Mouse (Mus musculus) cerebellum, adult 18-20 months (tissue): ENCODE measurements around the gene Cd24a.

ENCODE experiments used
- DNase-seq, 2 experiments: peaks; one replicate each; pipeline ENCODE4 v3.0.0; 2021

The Cd24a gene

GRCm38 (mm10) chr10:43577997-43578331 is at the start of gene Cd24a:
Cd24a (plus strand) TSS chr10:43578284.
- DNase-seq, result no peak

DNA sequence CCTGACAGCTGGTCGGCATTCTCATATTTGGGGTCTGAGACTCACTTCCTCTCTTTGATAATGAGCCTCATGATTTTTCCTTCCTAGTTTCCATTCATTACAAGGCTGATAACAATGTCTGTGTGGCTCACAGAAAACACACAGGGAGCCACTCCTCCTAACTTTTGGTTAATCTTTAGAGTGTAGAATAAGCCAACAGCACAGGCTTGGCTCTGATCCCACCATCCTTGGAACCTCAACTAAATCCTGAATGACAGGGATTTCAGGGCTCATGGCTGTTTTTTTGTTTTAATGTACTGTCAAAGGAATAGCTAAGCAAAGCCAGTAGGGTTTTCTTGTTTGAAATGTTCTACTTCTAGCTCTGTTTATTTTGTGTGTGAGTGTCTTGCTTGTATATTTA is 43.7 kb upstream of the Cd24a start:
- no peak for DNase-seq

GRCm38 (mm10) chr10:43537652-43538051 is 40.4 kb upstream of the Cd24a start:
- no peak for DNase-seq

GRCm38 (mm10) chr10:43538831-43539230 is 39.3 kb upstream of the Cd24a start:
- DNase-seq, result no peak

DNA sequence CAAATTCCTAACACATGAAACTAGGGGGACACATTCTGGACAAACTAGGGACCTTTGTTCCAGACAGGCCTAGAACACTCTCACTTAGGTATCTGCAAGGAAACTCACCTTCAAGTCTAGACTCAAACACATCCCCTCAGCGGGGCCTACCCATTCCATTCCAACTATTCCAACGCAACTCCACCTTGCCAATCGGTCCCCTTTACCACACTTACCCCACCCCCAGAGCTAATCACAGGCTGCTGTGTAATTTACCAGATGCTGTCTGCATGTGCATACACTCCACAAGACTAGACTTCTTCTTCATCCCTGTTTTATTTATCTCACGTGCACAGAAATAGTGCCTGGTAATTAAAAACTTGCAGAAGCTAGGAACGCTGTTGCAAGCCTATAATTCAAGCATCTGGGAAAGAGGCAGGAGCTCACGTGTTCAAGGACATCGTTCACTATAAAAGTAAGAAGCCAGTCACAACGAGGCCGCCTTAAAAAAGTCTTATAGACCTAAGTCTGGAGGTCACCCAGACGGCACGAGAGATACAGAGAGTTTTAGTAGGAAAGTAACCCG is 38.3 kb upstream of the Cd24a start:
- no peak for DNase-seq

- peak; percentile 96 to 99 for DNase-seq
These were observed 37.5 kb upstream of the Cd24a start, which contains the start of gene 1700021F05Rik for GRCm38 (mm10) chr10:43540442-43541152. 1700021F05Rik (minus strand) TSS chr10:43540994.

DNA sequence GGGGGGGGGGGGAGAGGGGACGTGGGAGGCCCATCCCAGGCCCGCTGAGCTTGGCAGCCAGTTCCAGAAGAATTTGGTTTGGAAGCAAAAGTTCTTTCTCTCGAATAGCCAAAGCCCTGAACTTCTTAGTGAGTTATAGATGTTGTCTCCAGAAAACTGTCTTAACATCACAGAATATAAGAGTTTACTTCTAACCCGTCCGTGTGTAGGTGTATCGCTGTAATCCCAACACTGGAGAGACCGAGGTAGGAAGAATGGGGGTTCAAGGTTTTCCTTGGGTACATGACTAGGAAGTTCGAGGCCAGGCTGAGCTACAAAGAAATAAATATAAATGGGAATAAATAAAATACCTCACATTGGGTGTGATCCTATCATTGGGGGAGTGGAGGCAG is 36.9 kb upstream of the Cd24a start:
- DNase-seq, result no peak

DNA sequence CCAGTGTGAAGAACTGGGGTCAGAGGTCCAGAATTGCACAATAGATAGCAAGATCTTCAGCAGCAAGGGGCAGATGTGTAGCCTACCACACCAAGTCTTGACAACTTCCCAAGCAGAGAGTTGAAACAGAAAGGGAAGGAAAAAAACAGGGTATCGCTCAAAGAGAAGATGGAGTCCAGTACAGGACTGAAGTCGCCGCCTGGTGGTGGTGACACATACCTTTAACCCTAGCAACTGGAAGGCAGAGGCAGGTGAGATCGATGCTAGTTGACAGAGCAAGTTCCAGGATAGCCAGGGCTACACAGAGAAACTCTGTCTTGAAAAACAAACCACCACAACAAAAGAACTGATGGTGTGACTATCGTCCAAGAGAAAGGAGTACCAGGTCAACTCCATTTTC is 28.7 kb upstream of the Cd24a start:
- no peak for DNase-seq

DNA sequence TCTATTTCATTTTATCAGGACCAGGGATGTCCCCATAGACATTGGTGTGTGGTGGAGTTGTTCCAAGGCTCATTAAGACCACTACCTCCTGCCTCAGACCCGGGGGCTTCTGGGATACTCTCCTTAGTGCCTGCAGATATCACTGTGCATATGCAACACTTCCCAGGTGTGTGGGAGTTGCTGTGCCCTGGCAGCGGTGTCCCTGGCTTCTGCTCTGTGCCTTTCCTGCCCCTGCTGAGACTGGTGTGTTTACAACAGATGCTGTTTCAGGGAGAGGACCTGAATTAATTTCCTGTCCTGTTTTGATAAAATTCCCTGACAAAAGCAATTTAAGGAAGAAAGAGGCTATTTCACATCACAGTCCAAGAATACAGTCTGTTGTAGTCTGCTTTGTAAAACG is 27.2 kb upstream of the Cd24a start:
- DNase-seq, result no peak

GRCm38 (mm10) chr10:43551388-43551787 is 26.7 kb upstream of the Cd24a start:
- DNase-seq, result no peak

GRCm38 (mm10) chr10:43557630-43558165 is 20.4 kb upstream of the Cd24a start:
- DNase-seq, result no peak

DNA sequence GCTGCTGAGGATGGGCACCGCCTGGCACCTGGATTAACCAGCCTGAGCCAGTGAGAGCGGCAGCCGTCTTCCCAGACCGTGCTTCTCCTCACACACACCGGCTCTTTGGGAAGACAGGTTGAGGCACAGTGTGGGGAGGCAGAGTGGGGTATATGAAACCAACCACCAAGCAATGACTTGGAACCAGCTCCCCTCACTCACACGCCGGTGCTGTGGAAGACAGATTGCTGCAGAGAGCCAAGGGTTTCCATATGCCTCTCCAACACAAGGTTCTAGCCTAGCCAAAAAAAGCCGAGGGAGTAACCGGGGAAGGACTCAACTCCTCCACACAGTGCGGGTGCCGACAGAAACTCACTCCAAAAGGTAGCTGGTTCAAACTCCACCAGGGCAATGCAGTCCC is 18.8 kb upstream of the Cd24a start:
- DNase-seq, result no peak

GRCm38 (mm10) chr10:43560765-43561164 is 17.3 kb upstream of the Cd24a start:
- no peak for DNase-seq

DNA sequence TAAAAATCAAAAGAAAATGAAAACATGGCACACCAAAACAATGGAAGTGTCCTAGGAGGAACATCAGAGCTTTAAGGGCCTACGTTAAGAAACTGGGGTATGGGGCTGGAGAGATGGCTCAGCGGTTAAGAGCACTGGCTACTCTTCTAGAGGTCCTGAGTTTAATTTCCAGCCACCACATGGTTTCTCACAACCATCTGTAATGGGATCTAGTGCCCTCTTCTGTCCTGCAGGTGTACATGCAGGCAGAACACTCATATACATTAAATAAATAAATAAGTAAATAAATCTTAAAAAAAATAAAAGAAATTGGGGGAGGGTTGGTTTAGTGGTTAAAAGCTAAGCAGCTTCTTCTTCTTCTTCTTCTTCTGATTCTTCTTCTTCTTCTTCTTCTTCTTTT is 16.8 kb upstream of the Cd24a start:
- DNase-seq, result no peak

DNA sequence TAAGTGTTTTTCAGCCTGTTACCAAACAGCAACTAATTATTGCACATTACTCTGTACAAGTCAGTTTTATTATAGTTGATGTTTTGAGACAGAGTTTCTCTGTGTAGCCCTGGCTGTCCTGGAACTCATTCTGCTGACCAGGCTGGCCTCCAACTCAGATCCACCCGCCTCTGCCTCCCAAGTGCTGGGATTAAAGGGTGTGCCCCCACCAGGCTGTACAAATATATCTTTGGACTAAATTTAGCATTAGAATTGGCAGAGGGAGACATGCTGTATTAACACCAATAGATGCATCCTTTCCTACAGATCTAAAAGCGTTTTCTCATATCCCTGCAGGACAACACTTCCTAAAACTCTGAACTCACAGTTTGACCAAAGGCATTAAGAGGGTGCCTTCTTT is 3.7 kb upstream of the Cd24a start:
- no peak for DNase-seq

- DNase-seq, result peak; percentile 62 to 76
These were observed 3.1 kb upstream of the Cd24a start for GRCm38 (mm10) chr10:43574956-43575355.

GRCm38 (mm10) chr10:43577299-43577996 is 636 bp upstream of the Cd24a start:
- DNase-seq, result no peak

DNA sequence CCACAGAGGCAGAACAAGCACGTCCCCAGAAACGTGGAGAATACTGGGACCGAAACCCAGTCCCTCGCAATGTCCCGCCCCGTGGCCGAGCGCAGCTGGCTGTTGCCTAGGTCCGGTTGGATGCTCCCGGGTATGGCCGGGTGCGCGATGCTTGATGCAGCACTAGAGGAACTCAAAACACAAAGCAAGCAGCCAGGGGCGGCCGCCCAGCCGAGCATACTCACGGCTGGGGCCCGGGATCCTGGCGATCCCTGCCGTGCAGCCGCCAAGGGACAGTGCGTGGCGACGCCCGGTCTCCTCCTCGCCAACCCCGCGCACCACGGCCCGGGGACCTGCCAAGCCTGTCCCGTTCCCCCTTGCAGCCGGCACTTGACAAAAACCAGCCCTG is 276 bp downstream of the Cd24a start:
- no peak for DNase-seq

DNA sequence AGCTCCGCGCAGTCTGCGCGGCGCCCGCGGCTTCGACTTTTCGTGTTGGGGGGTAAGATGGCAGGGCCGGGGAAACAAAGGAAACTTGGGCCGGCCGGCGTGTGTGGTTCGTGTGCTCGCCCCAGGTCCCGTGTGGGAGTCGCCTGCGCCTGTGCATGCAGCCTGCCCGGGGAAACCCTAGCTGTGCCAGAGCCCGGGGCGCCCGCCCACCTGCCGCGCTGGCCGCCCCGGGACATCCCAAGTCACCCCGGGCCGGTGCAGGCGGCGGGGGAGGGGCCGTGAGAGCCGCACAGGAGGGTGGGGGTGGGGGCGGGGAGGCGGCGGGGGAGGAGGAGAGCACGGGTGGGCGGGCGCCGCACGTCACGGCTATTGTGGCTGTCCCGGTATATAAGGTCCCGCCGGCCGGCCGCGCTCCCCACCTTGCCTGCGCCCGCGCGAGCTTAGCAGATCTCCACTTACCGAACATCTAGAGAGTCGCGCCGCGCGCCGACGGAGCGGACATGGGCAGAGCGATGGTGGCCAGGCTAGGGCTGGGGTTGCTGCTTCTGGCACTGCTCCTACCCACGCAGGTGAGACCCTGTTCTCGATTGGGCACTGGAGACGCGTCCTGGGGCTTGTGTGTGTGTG is 783 bp downstream of the Cd24a start:
- no peak for DNase-seq

DNA sequence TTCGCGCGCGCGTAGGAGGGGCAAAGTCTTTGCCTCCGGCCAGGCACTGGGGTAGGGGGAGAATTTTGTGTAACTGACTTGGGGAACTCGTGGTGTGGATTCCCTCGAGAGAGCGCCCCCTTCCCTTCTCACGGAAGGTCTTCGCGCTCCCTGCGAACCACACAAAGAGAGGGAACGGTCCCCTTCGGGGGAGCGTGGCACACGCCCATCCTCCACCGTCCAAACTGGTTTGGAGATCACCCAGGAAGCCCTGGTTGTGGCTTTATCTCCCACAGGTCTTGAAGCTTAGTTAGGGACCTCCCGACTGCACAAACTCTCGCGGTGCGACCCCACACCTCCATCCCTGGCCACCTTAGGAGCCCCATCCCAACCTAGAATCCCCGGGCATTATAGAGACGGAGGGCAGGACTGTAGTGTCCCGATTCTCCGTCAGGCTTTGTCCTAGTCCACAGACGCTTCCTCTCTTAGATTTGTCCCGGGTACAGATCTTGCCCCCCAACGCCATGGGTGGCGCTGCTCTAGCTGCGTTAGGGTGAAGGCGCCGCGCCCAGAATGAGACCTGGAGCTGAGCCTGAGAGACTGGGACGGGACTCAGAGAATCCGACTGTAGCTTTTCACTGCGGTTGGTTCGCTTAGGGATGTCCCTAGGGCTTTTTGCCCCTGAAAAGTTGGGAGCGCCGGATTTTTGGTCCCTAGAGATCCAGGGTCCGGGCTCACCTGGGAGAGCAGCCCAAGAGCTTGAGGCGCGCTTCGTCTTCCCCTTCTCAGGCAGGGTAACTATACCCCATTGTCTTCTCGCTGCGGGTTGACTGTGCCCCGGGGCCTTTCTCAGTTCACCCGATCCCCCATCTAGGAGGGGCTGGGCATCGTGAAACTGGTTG is 1.5 kb downstream of the Cd24a start:
- no peak for DNase-seq

GRCm38 (mm10) chr10:43580649-43581078 is 2.6 kb downstream of the Cd24a start:
- DNase-seq, result no peak

DNA sequence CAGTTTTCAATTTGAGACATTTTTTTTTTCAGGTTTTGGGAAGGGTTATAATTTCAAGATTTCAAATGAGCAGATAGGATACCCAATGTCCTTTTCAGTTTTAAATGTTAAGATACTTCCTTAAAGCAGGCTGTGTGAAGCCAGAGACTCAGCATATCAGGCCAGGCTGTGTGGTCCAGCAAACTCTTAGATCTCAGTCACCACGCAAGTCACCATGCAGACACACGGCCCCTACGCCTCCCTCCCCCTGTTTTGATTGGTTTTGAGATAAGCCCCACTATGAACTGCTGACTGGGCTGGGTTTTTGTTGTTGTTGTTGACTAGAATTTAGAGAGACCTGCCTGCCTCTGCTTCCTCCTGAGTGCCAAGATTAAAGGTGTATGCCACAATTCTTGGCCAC is 3.2 kb downstream of the Cd24a start:
- DNase-seq, result no peak

DNA sequence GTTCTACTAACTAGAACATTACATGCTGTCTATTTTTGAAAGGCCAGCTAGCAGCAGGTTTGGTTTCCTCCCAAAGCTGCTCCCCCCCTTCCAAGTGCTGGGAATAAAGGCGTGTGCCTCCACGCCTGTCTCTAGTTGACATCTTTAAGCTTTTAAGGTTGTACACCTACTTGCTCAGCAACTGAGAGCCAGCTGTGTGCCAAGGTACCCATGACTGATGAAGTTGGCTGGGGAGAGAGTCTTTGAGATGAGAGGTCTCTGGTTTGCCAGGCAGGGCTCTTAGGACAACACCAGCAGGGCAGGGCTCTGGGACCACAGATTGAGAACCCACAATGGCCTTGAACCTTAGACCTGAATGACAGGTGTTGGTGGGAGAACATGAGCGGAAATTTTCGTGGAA is 6.5 kb downstream of the Cd24a start:
- DNase-seq, result no peak
